Mouse (Mus musculus) layer of hippocampus, postnatal 36 days (tissue): Measurements from ENCODE around the gene Lmtk3. TPM values are rescaled to one million over a fixed set of nuclear protein-coding genes. Genes with fewer than 3 reads are reported as not detected.

Source experiments
- DNase-seq, 2 experiments: peaks; one replicate each; pipeline ENCODE4 v3.0.0; 2022
- total RNA-seq, 2 experiments: library from RNA; stranded (reverse); gene quantifications; 2 replicates each; pipeline ENCODE4 v1.2.3; 2021

The Lmtk3 gene
- 100 to 1,000 TPM; 285 to 298 TPM for total RNA-seq

- DNase-seq, result peak; percentile 80
Measured at GRCm38 (mm10) chr7:45783511-45784091, at the start of gene Lmtk3. Lmtk3 (plus strand) TSS chr7:45783738.

GRCm38 (mm10) chr7:45739162-45739763, 44.3 kb upstream of the Lmtk3 start:
- peak; percentile 70 to 81 for DNase-seq

- no peak for DNase-seq
Measured at GRCm38 (mm10) chr7:45739820-45740219, 43.7 kb upstream of the Lmtk3 start.

- no peak for DNase-seq
Measured at GRCm38 (mm10) chr7:45741308-45741707, 42.2 kb upstream of the Lmtk3 start.

- DNase-seq, result peak in 1 of 2 experiments; percentile 40
Measured at GRCm38 (mm10) chr7:45741777-45742176, 41.8 kb upstream of the Lmtk3 start.

GRCm38 (mm10) chr7:45742338-45742737, 41.2 kb upstream of the Lmtk3 start:
- DNase-seq, result peak; percentile 84

GRCm38 (mm10) chr7:45744387-45744786, 39.2 kb upstream of the Lmtk3 start:
- DNase-seq, result no peak

GRCm38 (mm10) chr7:45746518-45746917, 37.0 kb upstream of the Lmtk3 start:
- no peak for DNase-seq

- DNase-seq, result no peak
Measured at GRCm38 (mm10) chr7:45747450-45747849, 36.1 kb upstream of the Lmtk3 start.

- DNase-seq, result no peak
Measured at GRCm38 (mm10) chr7:45748110-45748509, 35.4 kb upstream of the Lmtk3 start.

- no peak for DNase-seq
Measured at GRCm38 (mm10) chr7:45749401-45749800, 34.1 kb upstream of the Lmtk3 start.

- DNase-seq, result no peak
Measured at GRCm38 (mm10) chr7:45750162-45750561, 33.4 kb upstream of the Lmtk3 start.

GRCm38 (mm10) chr7:45755703-45756102, 27.8 kb upstream of the Lmtk3 start:
- no peak for DNase-seq

- DNase-seq, result no peak
Measured at GRCm38 (mm10) chr7:45759400-45759799, 24.1 kb upstream of the Lmtk3 start.

GRCm38 (mm10) chr7:45760151-45760550, 23.4 kb upstream of the Lmtk3 start:
- no peak for DNase-seq

- no peak for DNase-seq
Measured at GRCm38 (mm10) chr7:45765995-45766394, 17.5 kb upstream of the Lmtk3 start.

GRCm38 (mm10) chr7:45766764-45767163, 16.8 kb upstream of the Lmtk3 start:
- no peak for DNase-seq

- DNase-seq, result no peak
Measured at GRCm38 (mm10) chr7:45767500-45767899, 16.0 kb upstream of the Lmtk3 start.

- no peak for DNase-seq
Measured at GRCm38 (mm10) chr7:45770427-45771082, 13.0 kb upstream of the Lmtk3 start.

- DNase-seq, result no peak
Measured at GRCm38 (mm10) chr7:45771101-45771500, 12.4 kb upstream of the Lmtk3 start.

GRCm38 (mm10) chr7:45775237-45775636, 8.3 kb upstream of the Lmtk3 start:
- no peak for DNase-seq

- no peak for DNase-seq
Measured at GRCm38 (mm10) chr7:45779081-45779641, 4.4 kb upstream of the Lmtk3 start.

- no peak for DNase-seq
Measured at GRCm38 (mm10) chr7:45782271-45782670, 1.3 kb upstream of the Lmtk3 start.
